Mouse (Mus musculus): ENCODE measurements at regions not wholly inside any gene's neighbourhood (a gene's known extent, or its start where the extent isn't known, plus 50 kb on each side); places are given as distances from the start of the nearest gene placed in this dataset.

GRCm38 (mm10) chr19:14655302-14656021 is 57.6 kb upstream of the Tle4 start:
- no peak for DNase-seq

Measured in thymus, adult 18-20 months (tissue).